Mouse (Mus musculus): Measurements from ENCODE around the gene Lasp1. TPM values are rescaled to one million over a fixed set of nuclear protein-coding genes. Genes with fewer than 3 reads are reported as not detected.

Lasp1 gene
- polyA plus RNA-seq, 1 experiment from 2014 or later: 141 TPM

DNA sequence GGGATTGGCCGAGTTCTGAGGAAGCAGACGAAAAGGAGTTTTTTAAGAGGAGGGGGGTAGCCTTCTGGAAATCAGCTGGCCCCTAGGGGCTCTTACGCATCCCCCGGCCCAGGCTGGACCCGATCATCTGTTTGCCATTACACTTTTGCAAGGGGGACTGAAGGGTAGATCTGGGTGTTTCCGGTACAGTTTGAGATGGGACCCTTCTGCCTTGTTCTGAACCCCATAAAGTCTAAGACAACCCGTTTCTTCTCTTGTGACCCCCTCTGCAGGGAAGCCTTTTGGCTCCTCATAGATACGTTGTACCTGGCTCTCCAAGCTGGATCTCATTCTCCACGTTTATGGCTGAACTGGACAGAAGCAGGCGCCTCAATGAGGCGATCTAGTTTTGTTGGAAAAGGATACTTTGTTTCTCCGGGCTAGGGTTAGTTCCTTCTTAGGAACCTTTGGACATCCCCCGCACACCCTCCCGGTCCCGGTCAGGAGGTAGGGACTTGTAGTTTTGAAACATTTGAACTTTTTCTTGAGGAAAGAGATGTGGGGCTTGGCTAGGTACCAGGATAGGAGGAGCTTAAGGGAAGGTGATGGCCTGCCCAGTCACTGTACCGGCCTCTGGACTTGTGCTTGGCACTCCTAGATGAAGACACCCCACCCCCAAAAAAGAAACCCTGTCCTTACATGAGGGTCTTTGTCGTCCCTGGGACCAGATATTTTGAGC lies 2.0 kb downstream of the Lasp1 start:
- H3K9ac ChIP-seq (ENCODE audit: low read depth, low read length): peak overlapping the region; percentile 79
- H3K4me2 ChIP-seq (ENCODE audit: low read depth, low read length): peak overlapping the region; percentile 77
- 2% methylated on average over 17 of the region's 17 CpGs for WGBS
- H3K27ac ChIP-seq (ENCODE audit: low read length): peak overlapping the region; percentile 95
- no peaks in the 10 kb centered on the region for H3K9me3 ChIP-seq (ENCODE audit: control insufficient read depth, low read length)
- peak overlapping the region; percentile 68 for H3K4me3 ChIP-seq (ENCODE audit: low read length)
- H3K36me3 ChIP-seq (ENCODE audit: control insufficient read depth, insufficient read depth, low read length): no peaks in the 10 kb centered on the region
- H3K4me1 ChIP-seq (ENCODE audit: control insufficient read depth, insufficient read depth, low read length): peaks cover 57% of the 10 kb centered on the region
- H3K27me3 ChIP-seq (replicated peaks; ENCODE audit: control insufficient read depth, insufficient read depth, low read length): no peaks in the 10 kb centered on the region
- ATAC-seq: no peak

DNA sequence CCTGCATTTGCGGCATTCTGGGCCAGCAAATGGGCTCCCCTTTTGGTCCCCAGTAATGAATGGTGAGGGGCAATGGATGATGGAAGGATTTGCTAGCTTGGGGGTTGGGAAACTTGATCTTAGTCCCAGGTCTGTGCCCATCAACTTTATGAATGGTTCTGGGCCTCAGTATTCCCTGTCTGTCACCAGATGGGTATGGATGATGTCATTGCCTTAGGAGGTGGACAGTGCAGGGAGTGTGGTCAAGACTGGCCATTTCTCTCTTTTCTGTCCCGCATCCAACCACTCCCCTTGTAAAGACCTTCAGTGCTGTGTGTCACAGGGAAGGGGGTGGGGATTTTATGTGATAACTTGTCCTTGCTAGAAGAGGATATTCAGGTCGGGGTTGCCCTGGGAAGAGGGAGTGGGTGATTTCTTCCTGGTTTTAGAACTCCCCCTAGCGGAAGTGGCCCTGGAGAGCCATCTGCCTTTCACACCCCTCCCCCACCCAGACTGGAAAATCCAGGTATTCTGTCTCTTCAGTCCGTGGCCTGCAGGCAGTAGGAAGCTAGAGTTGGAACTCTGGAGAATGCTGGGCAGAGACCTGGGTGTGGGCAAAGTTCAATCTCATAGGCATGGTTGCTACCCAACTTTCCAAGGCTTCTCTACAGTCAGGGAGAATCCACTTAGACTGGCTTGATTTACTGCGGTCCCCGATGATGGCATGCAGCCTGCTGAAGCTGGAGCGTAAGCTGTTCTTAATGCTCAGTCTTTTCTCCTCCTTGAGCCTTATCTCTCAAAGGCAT lies 2.8 kb downstream of the Lasp1 start:
- peaks cover 64% of the 10 kb centered on the region for H3K4me1 ChIP-seq (ENCODE audit: control insufficient read depth, insufficient read depth, low read length)
- 14% methylated on average over 8 of the region's 8 CpGs for WGBS

DNA sequence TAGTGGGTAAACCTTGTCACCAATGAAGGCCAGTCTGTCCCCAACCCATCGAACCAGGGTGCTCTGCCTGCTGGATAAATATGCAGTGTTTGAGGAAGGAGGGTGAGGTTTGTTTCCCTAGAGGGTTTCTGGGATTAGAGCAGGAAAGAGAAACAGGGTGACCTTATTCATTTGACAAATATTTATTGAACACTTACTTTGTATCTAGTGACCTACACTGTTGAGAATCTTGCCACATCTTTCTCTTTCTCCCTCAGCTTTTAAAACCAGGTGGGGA lies 3.3 kb downstream of the Lasp1 start:
- peak overlapping the region; percentile 95 for H3K27ac ChIP-seq (ENCODE audit: low read length)
- H3K9ac ChIP-seq (ENCODE audit: low read depth, low read length): 0 out of 2 replicates have a peak overlapping the region, but pooled peaks have one; percentile 20
- H3K4me1 ChIP-seq (ENCODE audit: control insufficient read depth, insufficient read depth, low read length): peaks cover 69% of the 10 kb centered on the region
- peak overlapping the region; percentile 77 for H3K4me2 ChIP-seq (ENCODE audit: low read depth, low read length)
- no peak for ATAC-seq
- WGBS: 18% methylated on average over 1 of the region's 1 CpGs
- no peaks in the 10 kb centered on the region for H3K36me3 ChIP-seq (ENCODE audit: control insufficient read depth, insufficient read depth, low read length)
- H3K4me3 ChIP-seq (ENCODE audit: low read length): peak overlapping the region; percentile 68
- no peaks in the 10 kb centered on the region for H3K27me3 ChIP-seq (replicated peaks; ENCODE audit: control insufficient read depth, insufficient read depth, low read length)
- no peaks in the 10 kb centered on the region for H3K9me3 ChIP-seq (ENCODE audit: control insufficient read depth, low read length)

More for the DNA sequence above, 2.8 kb downstream of the Lasp1 start:
- Histone ChIP-seq H3K4me3 (ENCODE audit: low read length) (peak overlapping the region; percentile 68), H3K4me2 (ENCODE audit: low read depth, low read length) (peak overlapping the region; percentile 77), H3K9ac (ENCODE audit: low read depth, low read length) (peak overlapping the region; percentile 79), H3K27me3 (replicated peaks; ENCODE audit: control insufficient read depth, insufficient read depth, low read length) (no peaks in the 10 kb centered on the region), H3K27ac (ENCODE audit: low read length) (peak overlapping the region; percentile 95), H3K9me3 (ENCODE audit: control insufficient read depth, low read length) (no peaks in the 10 kb centered on the region), H3K36me3 (ENCODE audit: control insufficient read depth, insufficient read depth, low read length) (no peaks in the 10 kb centered on the region)
- ATAC-seq: peak; percentile 5

DNA sequence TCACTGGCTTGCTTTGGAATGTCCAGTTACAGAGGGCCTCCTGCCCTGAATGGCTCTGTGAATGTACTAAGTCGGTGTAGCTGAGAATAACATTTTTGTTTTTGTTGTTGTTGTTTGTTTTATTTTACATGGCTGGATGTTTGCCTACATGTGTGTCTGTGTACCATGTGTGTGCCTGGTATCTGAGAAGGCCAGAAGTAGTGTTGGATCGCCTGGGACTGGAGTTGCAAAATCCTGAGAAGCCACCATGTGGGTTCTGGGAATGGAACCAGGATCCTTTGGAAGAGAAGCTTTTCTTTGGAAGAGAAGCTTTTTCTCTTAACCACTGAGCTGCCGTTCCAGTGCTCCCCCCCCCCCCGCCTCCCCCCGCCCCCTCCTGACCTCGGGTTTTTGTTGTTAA lies 3.7 kb downstream of the Lasp1 start:
- no peaks in the 10 kb centered on the region for H3K27me3 ChIP-seq (replicated peaks; ENCODE audit: control insufficient read depth, insufficient read depth, low read length)
- H3K27ac ChIP-seq (ENCODE audit: low read length): peak overlapping the region; percentile 95
- H3K4me1 ChIP-seq (ENCODE audit: control insufficient read depth, insufficient read depth, low read length): peaks cover 71% of the 10 kb centered on the region
- ATAC-seq: no peak
- 33% methylated on average over 6 of the region's 6 CpGs for WGBS
- H3K9ac ChIP-seq (ENCODE audit: low read depth, low read length): no peak overlapping the region
- H3K4me3 ChIP-seq (ENCODE audit: low read length): peak overlapping the region; percentile 68
- no peaks in the 10 kb centered on the region for H3K9me3 ChIP-seq (ENCODE audit: control insufficient read depth, low read length)
- no peaks in the 10 kb centered on the region for H3K36me3 ChIP-seq (ENCODE audit: control insufficient read depth, insufficient read depth, low read length)
- peak overlapping the region; percentile 77 for H3K4me2 ChIP-seq (ENCODE audit: low read depth, low read length)

DNA sequence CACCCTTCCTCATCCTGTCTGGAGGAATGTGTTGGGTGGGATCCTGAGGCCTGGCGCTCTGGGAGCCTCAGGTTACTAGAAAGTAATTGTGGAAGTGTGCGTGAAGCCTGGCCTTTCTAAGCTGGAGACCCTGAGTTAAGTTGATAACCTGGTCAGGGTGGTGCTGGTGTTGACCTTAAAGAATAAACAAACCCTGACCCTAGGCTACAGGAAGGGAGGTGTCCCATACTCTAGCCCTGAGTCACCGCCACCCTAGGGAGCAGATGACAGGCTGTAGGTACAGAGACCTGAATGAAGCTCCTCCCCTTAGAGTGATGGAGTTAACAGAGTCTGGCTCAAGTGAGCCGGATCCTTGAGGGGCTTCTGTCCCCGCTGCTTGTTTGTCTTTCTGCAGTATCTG lies 5.0 kb downstream of the Lasp1 start:
- ATAC-seq: no peak
- Histone ChIP-seq H3K36me3 (ENCODE audit: control insufficient read depth, insufficient read depth, low read length) (no peaks in the 10 kb centered on the region), H3K9ac (ENCODE audit: low read depth, low read length) (no peak overlapping the region), H3K9me3 (ENCODE audit: control insufficient read depth, low read length) (no peaks in the 10 kb centered on the region), H3K4me2 (ENCODE audit: low read depth, low read length) (0 out of 2 replicates have a peak overlapping the region, but pooled peaks have one; percentile 1), H3K4me3 (ENCODE audit: low read length) (no peak overlapping the region), H3K27ac (ENCODE audit: low read length) (peak overlapping the region; percentile 91; the same call in 1 of the 2 replicates), H3K27me3 (replicated peaks; ENCODE audit: control insufficient read depth, insufficient read depth, low read length) (no peaks in the 10 kb centered on the region), H3K4me1 (ENCODE audit: control insufficient read depth, insufficient read depth, low read length) (peaks cover 75% of the 10 kb centered on the region)
- WGBS: 54% methylated on average over 5 of the region's 5 CpGs

DNA sequence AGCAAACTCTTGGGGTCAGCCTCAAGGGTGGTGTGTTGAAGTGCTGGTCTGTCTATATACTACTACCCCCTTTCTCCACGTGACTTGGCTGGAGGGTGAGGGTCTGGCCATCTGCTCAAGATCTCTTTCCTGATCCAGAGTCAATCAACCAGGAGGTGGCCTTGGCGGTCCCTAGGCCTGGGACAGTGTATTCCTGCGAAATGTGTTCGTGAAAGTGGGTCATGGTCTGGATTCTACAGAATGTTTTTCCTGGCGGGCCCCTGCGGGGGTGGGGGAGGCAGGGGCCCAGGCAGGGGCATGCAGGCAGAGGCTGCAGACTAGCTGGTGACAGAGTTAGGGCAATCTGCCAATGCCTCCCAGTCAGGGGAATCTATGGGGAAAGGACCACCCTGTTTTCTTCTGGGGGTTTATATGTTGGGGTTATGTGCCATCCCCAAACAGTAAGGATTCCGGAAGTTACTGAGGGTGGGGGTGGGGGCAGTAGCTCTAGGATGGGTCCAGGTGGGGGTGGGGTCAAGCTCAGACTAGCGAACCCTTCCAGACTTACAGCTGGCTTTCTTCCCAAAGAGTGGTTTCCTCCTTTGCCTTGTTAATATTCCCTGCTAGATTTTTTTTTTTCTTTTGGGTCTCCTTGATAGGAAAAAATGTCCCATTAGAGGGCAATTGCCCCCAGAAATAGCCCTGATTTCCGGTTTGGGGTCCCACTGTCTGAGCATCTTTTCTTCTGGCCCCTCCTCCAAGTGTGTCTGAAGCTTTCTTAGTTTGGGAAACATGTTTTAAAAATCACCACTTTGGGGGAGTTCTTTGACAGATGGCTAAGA lies 6.3 kb downstream of the Lasp1 start:
- Histone ChIP-seq H3K9ac (ENCODE audit: low read depth, low read length) (peak overlapping the region; percentile 52), H3K4me2 (ENCODE audit: low read depth, low read length) (peak overlapping the region; percentile 38), H3K4me1 (ENCODE audit: control insufficient read depth, insufficient read depth, low read length) (peaks cover 87% of the 10 kb centered on the region), H3K36me3 (ENCODE audit: control insufficient read depth, insufficient read depth, low read length) (peaks cover 3% of the 10 kb centered on the region; the same call in 1 of the 2 replicates), H3K27me3 (replicated peaks; ENCODE audit: control insufficient read depth, insufficient read depth, low read length) (no peaks in the 10 kb centered on the region), H3K27ac (ENCODE audit: low read length) (peak overlapping the region; percentile 91), H3K9me3 (ENCODE audit: control insufficient read depth, low read length) (no peaks in the 10 kb centered on the region), H3K4me3 (ENCODE audit: low read length) (peak overlapping the region; percentile 19)
- WGBS: 23% methylated on average over 9 of the region's 9 CpGs
- ATAC-seq: no peak

DNA sequence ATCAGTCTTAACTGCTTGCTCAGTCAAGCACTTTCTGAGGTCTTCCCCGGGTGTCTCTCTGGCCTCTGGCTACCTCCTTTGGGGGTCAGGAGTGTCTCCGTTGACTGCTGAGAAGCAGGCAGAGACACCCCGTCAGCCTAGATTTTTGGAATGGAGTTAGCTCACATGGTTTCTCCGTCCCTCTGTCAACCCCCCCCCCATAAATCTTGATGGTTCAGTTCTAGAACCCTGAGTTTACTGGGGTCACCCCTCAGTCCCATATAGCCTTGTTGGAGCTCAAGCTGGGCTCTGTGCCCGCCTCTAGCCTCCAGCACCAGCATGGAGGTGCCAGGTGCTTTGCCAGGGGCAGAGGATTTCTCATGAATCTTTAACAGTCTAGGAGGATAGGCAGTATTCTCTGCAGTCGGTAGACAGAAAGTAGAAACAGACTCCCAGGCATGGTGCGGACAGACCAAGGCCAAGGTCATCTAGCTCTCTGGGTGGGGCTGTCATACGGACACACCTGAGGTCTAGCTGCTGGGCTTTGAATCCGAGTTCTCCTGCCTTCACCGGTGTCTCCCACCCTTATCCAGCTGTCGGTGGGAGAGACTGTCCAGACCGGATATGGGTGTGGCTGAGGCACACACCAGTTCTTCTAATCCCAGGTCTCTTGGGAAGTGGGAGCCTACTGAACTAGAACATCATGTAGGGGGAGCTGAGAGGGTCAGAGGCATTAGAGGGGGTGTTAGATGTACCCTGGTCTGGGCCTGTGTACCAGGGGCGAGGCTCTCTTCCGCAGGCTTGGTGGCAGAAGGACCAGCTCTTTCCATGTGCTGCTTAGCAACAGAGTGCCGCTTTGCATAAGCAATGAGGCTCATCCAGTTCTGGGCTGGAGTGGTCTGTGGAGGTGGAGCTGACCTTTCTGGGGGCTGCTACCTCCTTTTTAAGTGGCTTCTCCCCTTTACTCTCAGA lies 7.1 kb downstream of the Lasp1 start:
- no peaks in the 10 kb centered on the region for H3K27me3 ChIP-seq (replicated peaks; ENCODE audit: control insufficient read depth, insufficient read depth, low read length)
- peaks cover 94% of the 10 kb centered on the region for H3K4me1 ChIP-seq (ENCODE audit: control insufficient read depth, insufficient read depth, low read length)
- peak overlapping the region; percentile 91 for H3K27ac ChIP-seq (ENCODE audit: low read length)
- no peaks in the 10 kb centered on the region for H3K9me3 ChIP-seq (ENCODE audit: control insufficient read depth, low read length)
- H3K9ac ChIP-seq (ENCODE audit: low read depth, low read length): peak overlapping the region; percentile 52
- peak overlapping the region; percentile 13 for H3K4me3 ChIP-seq (ENCODE audit: low read length)
- 19% methylated on average over 15 of the region's 15 CpGs for WGBS
- peak overlapping the region; percentile 38 for H3K4me2 ChIP-seq (ENCODE audit: low read depth, low read length)
- ATAC-seq: no peak
- peaks cover 3% of the 10 kb centered on the region; the same call in 1 of the 2 replicates for H3K36me3 ChIP-seq (ENCODE audit: control insufficient read depth, insufficient read depth, low read length)

DNA sequence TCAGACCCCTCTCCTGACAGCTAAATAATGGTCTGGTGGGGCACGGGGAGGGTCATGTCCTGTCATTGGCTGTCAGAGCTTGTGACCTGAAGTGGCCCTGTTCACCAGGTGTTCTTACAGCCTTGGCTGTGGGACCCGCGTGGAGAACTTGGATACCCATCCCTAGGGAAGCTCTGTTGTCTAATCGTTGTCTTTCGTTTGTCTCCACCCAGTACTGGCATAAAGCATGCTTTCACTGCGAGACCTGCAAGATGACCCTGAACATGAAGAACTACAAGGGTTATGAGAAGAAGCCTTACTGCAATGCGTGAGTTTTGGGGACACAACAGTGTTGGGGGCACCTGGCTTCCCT lies 7.8 kb downstream of the Lasp1 start:
- Histone ChIP-seq H3K9ac (ENCODE audit: low read depth, low read length) (peak overlapping the region; percentile 52; the same call in 1 of the 2 replicates), H3K4me3 (ENCODE audit: low read length) (no peak overlapping the region), H3K4me2 (ENCODE audit: low read depth, low read length) (no peak overlapping the region), H3K27me3 (replicated peaks; ENCODE audit: control insufficient read depth, insufficient read depth, low read length) (no peaks in the 10 kb centered on the region), H3K36me3 (ENCODE audit: control insufficient read depth, insufficient read depth, low read length) (peaks cover 3% of the 10 kb centered on the region; the same call in 1 of the 2 replicates), H3K9me3 (ENCODE audit: control insufficient read depth, low read length) (no peaks in the 10 kb centered on the region), H3K4me1 (ENCODE audit: control insufficient read depth, insufficient read depth, low read length) (peaks cover 93% of the 10 kb centered on the region), H3K27ac (ENCODE audit: low read length) (peak overlapping the region; percentile 91; the same call in 1 of the 2 replicates)
- 63% methylated on average over 7 of the region's 7 CpGs for WGBS
- no peak for ATAC-seq
